Mouse (Mus musculus): ENCODE results near the gene Ampd2. TPM values are rescaled to one million over a fixed set of nuclear protein-coding genes. Genes with fewer than 3 reads are reported as not detected.
A peak's percentile ranks its signal among the peaks of the same experiment; 100 is the strongest.

The Ampd2 gene
- 1 to 10 TPM; 4.1 to 4.6 TPM for total RNA-seq (2021)
- 25.9 and 26.3 TPM in 2 replicates for polyA plus RNA-seq (2012; rRNA removed)
- long read RNA-seq, partial matches to known transcripts = 4 of 15 reads
- long read RNA-seq, other reads (novel, unspliced or antisense) = 7 of 15 reads

DNA sequence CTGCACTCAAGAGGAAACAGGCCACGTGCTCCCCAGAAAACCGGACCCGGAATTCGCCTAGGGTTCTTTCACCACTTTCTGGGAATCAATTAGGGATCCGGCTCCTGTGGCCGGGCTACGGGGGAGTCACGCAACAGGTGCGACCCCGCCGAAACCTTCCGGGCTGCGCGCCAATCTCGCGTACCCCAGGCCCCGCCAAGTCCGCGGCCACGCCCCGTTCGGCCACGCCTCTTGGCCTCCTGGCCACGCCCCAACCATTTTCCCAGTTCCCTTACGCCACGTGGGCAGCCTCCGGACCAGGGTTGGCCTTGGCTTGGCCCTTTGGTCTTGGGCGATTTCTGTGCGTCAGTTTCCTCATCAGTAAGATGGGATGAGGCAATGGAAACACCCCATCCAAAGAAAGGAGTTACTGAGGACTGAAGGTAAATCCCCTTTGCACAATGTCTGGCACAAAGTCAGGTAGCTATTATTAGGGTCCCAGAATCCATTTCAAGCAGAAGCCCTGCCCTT, at the start of gene Ampd2:
TSS of gene Ampd2 (minus strand) at position 182 of the 510 bp plus-strand sequence.
- Histone ChIP-seq H3K27ac (peak within 1 kb of the TSS; percentile 95), H3K4me1 (ENCODE audit: control insufficient read depth, insufficient read depth, low read length) (peaks cover 10% of the 10 kb centered on the region; the same call in 1 of the 2 replicates), H3K9ac (ENCODE audit: low read depth, low read length) (peak within 1 kb of the TSS; percentile 74), H3K4me3 (peak within 1 kb of the TSS; percentile 56), H3K79me2 (replicated peaks; ENCODE audit: control insufficient read depth, insufficient read depth, low read length) (no peaks in the 10 kb centered on the region), H3K27me3 (ENCODE audit: control insufficient read depth, insufficient read depth, low read length) (no peaks in the 10 kb centered on the region), H3K36me3 (ENCODE audit: control insufficient read depth, insufficient read depth, low read length) (no peaks in the 10 kb centered on the region)
- intact Hi-C loops (cut with DNase I) = no loop called here
- no peak for TF ChIP-seq CTCF (IDR thresholded peaks at IDR 0.05)
- 0 out of 2 replicates have a peak, but pooled peaks have one; percentile 18 for TF ChIP-seq EP300 (IDR thresholded peaks at IDR 0.05; ENCODE audit: insufficient read depth, low read depth, low read length)
- no peak for TF ChIP-seq POLR2A (IDR thresholded peaks at IDR 0.05; ENCODE audit: insufficient read depth, low read depth, low read length)
- DNase-seq = peak; percentile 86 to 89
- under 1% methylated on average over 29 of the region's 29 CpGs for WGBS

DNA sequence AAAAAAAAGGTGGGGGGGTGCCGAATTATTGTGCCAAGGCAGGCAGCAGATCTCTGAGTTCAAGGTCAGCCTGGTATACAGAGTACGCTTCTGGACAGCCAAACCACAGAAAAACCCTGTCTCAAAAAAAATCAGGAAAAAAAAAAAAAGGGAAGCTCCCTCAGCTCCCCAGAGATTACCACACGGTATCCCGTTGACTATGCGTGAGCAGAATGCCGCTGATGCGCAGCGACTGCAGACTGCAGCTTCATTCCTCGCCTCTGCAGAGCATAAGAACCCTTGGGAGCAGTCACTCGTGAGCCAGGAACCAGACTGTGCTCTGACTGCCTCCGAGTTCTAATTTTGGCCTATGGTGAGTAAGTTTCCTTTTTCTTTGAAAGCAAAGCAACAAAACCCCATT, 48.2 kb upstream of the Ampd2 start:
- WGBS = 26% methylated on average over 11 of the region's 11 CpGs
- H3K9ac ChIP-seq (ENCODE audit: low read depth, low read length) = no peak overlapping the region
- intact Hi-C loops (cut with DNase I) = no loop called here
- H3K4me1 ChIP-seq (ENCODE audit: control insufficient read depth, insufficient read depth, low read length) = peaks cover 14% of the 10 kb centered on the region
- H3K36me3 ChIP-seq (ENCODE audit: control insufficient read depth, insufficient read depth, low read length) = peaks cover 12% of the 10 kb centered on the region; the same call in 1 of the 2 replicates
- H3K27me3 ChIP-seq (ENCODE audit: control insufficient read depth, insufficient read depth, low read length) = no peaks in the 10 kb centered on the region
- peak in 1 of 2 experiments; percentile 38 for DNase-seq
- H3K79me2 ChIP-seq (replicated peaks; ENCODE audit: control insufficient read depth, insufficient read depth, low read length) = peaks cover 19% of the 10 kb centered on the region
- no peak overlapping the region for H3K4me3 ChIP-seq
- H3K27ac ChIP-seq = no peak overlapping the region
- TF ChIP-seq EP300 (IDR thresholded peaks at IDR 0.05; ENCODE audit: insufficient read depth, low read depth, low read length) = peak; percentile 46; the same call in 1 of the 2 replicates
- no peak for TF ChIP-seq POLR2A (IDR thresholded peaks at IDR 0.05; ENCODE audit: insufficient read depth, low read depth, low read length)

DNA sequence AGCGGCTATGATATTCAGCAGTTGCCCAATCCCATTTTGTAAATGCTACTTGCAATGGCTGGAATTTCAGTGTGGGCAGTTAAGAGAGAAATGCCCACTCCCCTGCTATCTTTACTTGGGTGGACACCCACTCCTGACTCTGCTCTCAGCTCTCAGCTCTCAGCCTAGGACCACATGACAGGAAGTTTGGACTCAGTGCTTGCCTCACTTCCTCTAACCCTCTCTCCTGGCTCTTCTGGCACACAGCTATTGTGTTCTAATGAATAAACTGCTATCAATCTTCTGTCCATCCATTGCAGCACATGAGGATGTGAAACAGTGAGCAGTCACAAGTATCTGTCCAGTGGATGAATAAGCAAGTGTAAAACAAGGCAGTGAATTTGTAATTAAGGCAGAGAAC, 46.0 kb upstream of the Ampd2 start:
- WGBS = 93% methylated on average over 1 of the region's 1 CpGs
- Histone ChIP-seq H3K4me3 (no peak overlapping the region), H3K27ac (no peak overlapping the region), H3K27me3 (ENCODE audit: control insufficient read depth, insufficient read depth, low read length) (no peaks in the 10 kb centered on the region), H3K36me3 (ENCODE audit: control insufficient read depth, insufficient read depth, low read length) (peaks cover 12% of the 10 kb centered on the region; the same call in 1 of the 2 replicates), H3K4me1 (ENCODE audit: control insufficient read depth, insufficient read depth, low read length) (peaks cover 14% of the 10 kb centered on the region), H3K79me2 (replicated peaks; ENCODE audit: control insufficient read depth, insufficient read depth, low read length) (peaks cover 15% of the 10 kb centered on the region), H3K9ac (ENCODE audit: low read depth, low read length) (no peak overlapping the region)
- TF ChIP-seq CTCF (IDR thresholded peaks at IDR 0.05) = no peak
- no peak for TF ChIP-seq POLR2A (IDR thresholded peaks at IDR 0.05; ENCODE audit: insufficient read depth, low read depth, low read length)
- no peak for TF ChIP-seq EP300 (IDR thresholded peaks at IDR 0.05; ENCODE audit: insufficient read depth, low read depth, low read length)
- intact Hi-C loops (cut with DNase I) = no loop called here
- no peak for DNase-seq

DNA sequence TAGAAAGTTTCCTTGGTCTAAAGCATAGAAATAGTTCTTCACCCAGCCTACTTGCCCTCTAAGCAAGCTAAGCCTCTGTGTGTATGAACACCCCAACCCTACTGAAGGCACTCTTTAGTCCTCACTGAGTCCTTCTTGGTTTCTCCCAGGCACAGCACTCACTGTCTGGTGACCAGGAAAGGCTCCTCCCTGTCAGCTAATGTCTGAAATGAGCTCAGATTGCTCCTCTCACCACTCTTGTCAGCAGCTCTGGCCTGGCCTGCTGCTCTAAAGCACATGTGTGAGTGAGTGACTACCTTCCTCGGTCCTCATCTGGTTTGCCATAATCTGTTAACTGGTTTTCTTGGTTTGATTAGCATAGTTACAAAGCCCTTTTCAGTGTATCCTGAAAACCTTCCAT, 45.4 kb upstream of the Ampd2 start:
- intact Hi-C loops (cut with DNase I) = no loop called here
- TF ChIP-seq POLR2A (IDR thresholded peaks at IDR 0.05; ENCODE audit: insufficient read depth, low read depth, low read length) (no peak), CTCF (IDR thresholded peaks at IDR 0.05) (no peak), EP300 (IDR thresholded peaks at IDR 0.05; ENCODE audit: insufficient read depth, low read depth, low read length) (no peak)
- DNase-seq = no peak
- Histone ChIP-seq H3K27ac (no peak overlapping the region), H3K79me2 (replicated peaks; ENCODE audit: control insufficient read depth, insufficient read depth, low read length) (peaks cover 14% of the 10 kb centered on the region), H3K27me3 (ENCODE audit: control insufficient read depth, insufficient read depth, low read length) (no peaks in the 10 kb centered on the region), H3K36me3 (ENCODE audit: control insufficient read depth, insufficient read depth, low read length) (peaks cover 12% of the 10 kb centered on the region; the same call in 1 of the 2 replicates), H3K9ac (ENCODE audit: low read depth, low read length) (no peak overlapping the region), H3K4me3 (no peak overlapping the region), H3K4me1 (ENCODE audit: control insufficient read depth, insufficient read depth, low read length) (peaks cover 14% of the 10 kb centered on the region)
- 41% methylated on average over 1 of the region's 1 CpGs for WGBS

DNA sequence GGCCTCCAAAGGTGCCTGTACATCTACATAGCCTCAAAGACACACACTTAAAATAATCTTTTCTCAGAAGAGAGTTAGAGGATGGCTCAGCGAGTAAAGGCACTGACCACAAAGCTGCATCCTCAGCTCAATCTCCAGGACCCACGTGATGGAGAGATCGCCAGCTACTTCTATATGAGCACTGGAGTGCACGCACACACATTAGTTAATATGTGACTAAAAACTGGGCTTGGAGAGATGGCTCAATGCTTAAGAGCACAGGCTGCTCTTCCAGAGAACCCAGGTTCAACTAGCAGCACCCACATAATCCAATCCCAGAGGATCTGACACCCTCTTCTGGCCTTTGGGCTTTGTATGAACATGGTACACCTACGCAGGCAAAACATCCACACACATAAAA, 44.8 kb upstream of the Ampd2 start:
- DNase-seq = no peak
- Histone ChIP-seq H3K4me3 (no peak overlapping the region), H3K27me3 (ENCODE audit: control insufficient read depth, insufficient read depth, low read length) (no peaks in the 10 kb centered on the region), H3K36me3 (ENCODE audit: control insufficient read depth, insufficient read depth, low read length) (peaks cover 12% of the 10 kb centered on the region; the same call in 1 of the 2 replicates), H3K79me2 (replicated peaks; ENCODE audit: control insufficient read depth, insufficient read depth, low read length) (peaks cover 14% of the 10 kb centered on the region), H3K27ac (no peak overlapping the region), H3K4me1 (ENCODE audit: control insufficient read depth, insufficient read depth, low read length) (peaks cover 14% of the 10 kb centered on the region), H3K9ac (ENCODE audit: low read depth, low read length) (no peak overlapping the region)
- TF ChIP-seq EP300 (IDR thresholded peaks at IDR 0.05; ENCODE audit: insufficient read depth, low read depth, low read length) = no peak
- no peak for TF ChIP-seq POLR2A (IDR thresholded peaks at IDR 0.05; ENCODE audit: insufficient read depth, low read depth, low read length)
- TF ChIP-seq CTCF (IDR thresholded peaks at IDR 0.05) = no peak
- intact Hi-C loops (cut with DNase I) = no loop called here
- WGBS = 89% methylated on average over 5 of the region's 5 CpGs

DNA sequence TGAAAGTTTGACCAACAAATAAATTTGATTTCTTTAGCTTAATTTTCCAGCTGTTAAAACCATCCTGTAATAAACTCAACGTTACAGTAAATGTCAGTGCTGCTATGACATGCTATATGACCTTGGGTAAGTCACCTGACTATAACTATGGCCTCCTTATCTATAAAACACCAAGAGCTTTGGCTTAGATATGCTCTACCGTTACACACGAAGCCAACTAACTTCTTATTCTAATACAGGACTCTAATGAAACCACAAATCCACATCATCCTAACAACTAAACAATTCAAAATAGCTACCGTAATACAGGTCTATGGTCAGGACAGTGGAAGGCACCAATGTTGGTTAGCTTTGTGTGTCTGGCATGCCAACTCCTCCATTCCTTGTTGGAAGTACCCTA, 43.4 kb upstream of the Ampd2 start:
- H3K27ac ChIP-seq = no peak overlapping the region
- 66% methylated on average over 4 of the region's 4 CpGs for WGBS
- H3K79me2 ChIP-seq (replicated peaks; ENCODE audit: control insufficient read depth, insufficient read depth, low read length) = peaks cover 13% of the 10 kb centered on the region
- no peak overlapping the region for H3K4me3 ChIP-seq
- peaks cover 10% of the 10 kb centered on the region; the same call in 1 of the 2 replicates for H3K36me3 ChIP-seq (ENCODE audit: control insufficient read depth, insufficient read depth, low read length)
- no peak for DNase-seq
- H3K27me3 ChIP-seq (ENCODE audit: control insufficient read depth, insufficient read depth, low read length) = no peaks in the 10 kb centered on the region
- H3K4me1 ChIP-seq (ENCODE audit: control insufficient read depth, insufficient read depth, low read length) = peaks cover 11% of the 10 kb centered on the region
- no peak overlapping the region for H3K9ac ChIP-seq (ENCODE audit: low read depth, low read length)
- intact Hi-C loops (cut with DNase I) = no loop called here
- TF ChIP-seq EP300 (IDR thresholded peaks at IDR 0.05; ENCODE audit: insufficient read depth, low read depth, low read length) (no peak), POLR2A (IDR thresholded peaks at IDR 0.05; ENCODE audit: insufficient read depth, low read depth, low read length) (no peak), CTCF (IDR thresholded peaks at IDR 0.05) (no peak)

Data from heart, adult 2 months (tissue).